Mouse (Mus musculus): ENCODE measurements at regions not wholly inside any gene's neighbourhood (a gene's known extent, or its start where the extent isn't known, plus 50 kb on each side); places are given as distances from the start of the nearest gene placed in this dataset.

DNA sequence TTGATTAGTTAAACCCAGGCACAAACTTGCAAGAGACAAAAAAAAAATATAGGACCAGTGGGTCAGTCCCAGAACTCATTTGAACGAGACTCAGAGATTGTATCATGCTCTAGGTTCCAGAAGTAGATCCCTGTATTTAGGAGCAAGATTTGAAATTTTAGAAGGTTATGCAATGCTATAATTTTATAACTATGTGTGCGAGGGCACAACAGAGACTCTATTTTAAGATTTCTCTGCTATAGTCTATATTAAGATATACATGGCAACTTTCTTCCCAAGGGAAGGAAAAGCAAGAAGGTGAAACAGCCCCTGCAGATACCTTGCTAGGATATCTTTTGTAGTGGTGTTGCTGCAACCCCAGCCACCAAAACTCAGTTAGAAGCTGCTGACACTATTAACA lies 55.7 kb downstream of the Otor start:
- ChIA-PET CTCF (no interaction called here), POLR2A (no interaction called here)

- ChIA-PET CTCF (interaction anchor here in 1 of 4 experiments (0.7 kb wide), 2 partner anchors 338 to 625 kb away, joined by 4 to 5 read pairs; no protein-coding TSS in a partner anchor), POLR2A (no interaction called here)
Measured at GRCm38 (mm10) chr2:143149189-143149588, 70.9 kb downstream of the Otor start.

GRCm38 (mm10) chr2:143164081-143164984 lies 86.1 kb downstream of the Otor start:
- POLR2A ChIA-PET, result no interaction called here
- CTCF ChIA-PET, result interaction anchor here in 1 of 4 experiments (0.7 kb wide), 1 partner anchor 1910 kb away, joined by 3 read pairs; no protein-coding TSS in a partner anchor

DNA sequence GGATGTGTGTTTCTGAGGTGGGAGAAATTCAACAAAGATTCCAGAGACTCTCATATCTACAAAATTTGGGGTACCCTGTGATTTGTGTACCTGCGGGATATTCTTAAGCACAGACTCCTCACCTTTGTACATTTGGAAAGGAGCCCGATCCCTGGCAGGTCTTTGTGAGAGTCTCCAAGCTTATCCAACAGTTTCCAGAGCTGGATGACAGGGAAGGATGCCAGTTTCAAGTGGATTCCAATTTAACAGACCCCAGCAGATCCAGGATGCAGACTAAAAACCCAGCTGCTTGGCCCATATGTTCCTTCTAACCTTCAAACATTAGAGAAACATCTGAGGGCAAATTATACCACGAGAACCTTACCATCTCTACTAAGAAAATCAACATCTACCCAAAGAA lies 88.5 kb downstream of the Otor start:
- ChIA-PET CTCF (no interaction called here), POLR2A (no interaction called here)

- CTCF ChIA-PET, result no interaction called here
- POLR2A ChIA-PET, result no interaction called here
Measured at GRCm38 (mm10) chr2:143170648-143171047, 92.4 kb downstream of the Otor start.

GRCm38 (mm10) chr2:143184614-143185013 lies 106.3 kb downstream of the Otor start:
- ChIA-PET CTCF (no interaction called here), POLR2A (interaction anchor here in 1 of 4 experiments (0.6 kb wide), 1 partner anchor 879 kb away, joined by 4 read pairs; no protein-coding TSS in a partner anchor)

GRCm38 (mm10) chr2:143192256-143193164 lies 114.2 kb downstream of the Otor start:
- POLR2A ChIA-PET, result no interaction called here
- CTCF ChIA-PET, result no interaction called here

GRCm38 (mm10) chr2:143193165-143193551 lies 114.9 kb downstream of the Otor start:
- POLR2A ChIA-PET, result no interaction called here

DNA sequence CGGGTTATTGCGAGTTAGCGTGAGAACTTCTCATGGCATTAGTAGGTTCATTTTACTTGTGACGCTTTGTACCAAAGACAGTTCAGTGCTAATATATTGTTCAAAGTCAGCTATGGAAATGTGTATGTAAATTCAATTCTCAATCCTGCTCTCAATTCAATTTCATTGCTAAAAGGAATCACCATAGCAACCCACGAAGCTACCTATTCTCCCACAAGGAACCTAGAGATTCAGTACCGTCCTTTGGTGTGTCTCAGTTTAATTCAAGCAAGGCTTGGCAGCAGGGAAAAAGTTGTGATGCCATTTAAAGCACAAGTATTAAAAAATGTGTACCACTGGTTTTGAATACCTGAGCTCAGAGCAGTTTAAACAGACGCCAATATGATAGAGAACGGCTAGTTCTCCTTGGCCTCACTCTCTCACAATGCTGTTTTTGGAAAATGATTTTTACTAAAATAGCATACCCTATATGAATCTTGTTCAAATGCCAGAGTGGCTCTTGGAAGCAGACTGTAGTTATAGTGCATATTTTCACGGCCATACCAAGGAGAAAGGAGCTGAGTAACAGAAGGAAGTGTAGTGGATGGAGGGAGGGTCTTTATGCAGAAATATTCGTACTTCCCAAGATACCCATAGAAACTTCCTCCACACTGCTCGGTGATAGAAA lies 121.4 kb downstream of the Otor start:
- ChIA-PET CTCF (no interaction called here), POLR2A (no interaction called here)

More at GRCm38 (mm10) chr2:143193165-143193551, 114.9 kb downstream of the Otor start:
- CTCF ChIA-PET, result no interaction called here

- POLR2A ChIA-PET, result interaction anchor here in 1 of 4 experiments (0.5 kb wide), 1 partner anchor 34 kb away, joined by 3 read pairs; no protein-coding TSS in a partner anchor
- CTCF ChIA-PET, result no interaction called here
Measured at GRCm38 (mm10) chr2:143206053-143206452, 127.8 kb downstream of the Otor start.

- POLR2A ChIA-PET, result no interaction called here
- CTCF ChIA-PET, result no interaction called here
Measured at GRCm38 (mm10) chr2:143207191-143207590, 128.9 kb downstream of the Otor start.

GRCm38 (mm10) chr2:143217251-143217650 lies 139.0 kb downstream of the Otor start:
- POLR2A ChIA-PET, result no interaction called here
- CTCF ChIA-PET, result no interaction called here

DNA sequence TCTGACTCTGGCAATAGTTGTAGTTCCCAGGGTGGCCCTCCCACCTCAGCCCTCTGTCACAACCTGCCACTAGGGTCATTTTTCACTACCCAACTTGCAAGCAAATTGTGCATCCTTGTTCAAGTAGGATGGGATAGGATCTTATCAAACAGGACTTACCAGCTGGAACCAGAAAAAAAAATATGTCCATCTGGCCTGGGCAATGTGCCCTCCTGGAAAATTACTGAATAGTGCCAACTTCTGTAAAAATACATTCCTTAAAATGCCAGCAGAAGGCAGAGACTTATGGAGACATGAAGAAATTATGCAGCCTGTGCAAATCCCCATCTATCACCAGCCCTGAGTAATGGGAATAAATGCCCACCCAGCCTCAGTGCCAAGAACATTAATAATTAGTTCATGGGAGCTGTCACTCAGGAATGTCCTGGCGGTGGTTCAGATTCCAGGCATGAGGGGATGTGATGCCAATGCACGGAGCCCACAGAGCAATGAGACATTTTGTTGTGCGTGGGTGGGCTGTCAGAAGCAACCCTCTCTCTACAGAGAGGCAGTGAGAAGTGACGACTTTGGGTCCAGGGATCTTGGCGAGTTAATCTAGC lies 139.6 kb downstream of the Otor start:
- ChIA-PET POLR2A (no interaction called here), CTCF (no interaction called here)

- POLR2A ChIA-PET, result no interaction called here
- CTCF ChIA-PET, result no interaction called here
Measured at GRCm38 (mm10) chr2:143222326-143222725, 144.1 kb downstream of the Otor start.

DNA sequence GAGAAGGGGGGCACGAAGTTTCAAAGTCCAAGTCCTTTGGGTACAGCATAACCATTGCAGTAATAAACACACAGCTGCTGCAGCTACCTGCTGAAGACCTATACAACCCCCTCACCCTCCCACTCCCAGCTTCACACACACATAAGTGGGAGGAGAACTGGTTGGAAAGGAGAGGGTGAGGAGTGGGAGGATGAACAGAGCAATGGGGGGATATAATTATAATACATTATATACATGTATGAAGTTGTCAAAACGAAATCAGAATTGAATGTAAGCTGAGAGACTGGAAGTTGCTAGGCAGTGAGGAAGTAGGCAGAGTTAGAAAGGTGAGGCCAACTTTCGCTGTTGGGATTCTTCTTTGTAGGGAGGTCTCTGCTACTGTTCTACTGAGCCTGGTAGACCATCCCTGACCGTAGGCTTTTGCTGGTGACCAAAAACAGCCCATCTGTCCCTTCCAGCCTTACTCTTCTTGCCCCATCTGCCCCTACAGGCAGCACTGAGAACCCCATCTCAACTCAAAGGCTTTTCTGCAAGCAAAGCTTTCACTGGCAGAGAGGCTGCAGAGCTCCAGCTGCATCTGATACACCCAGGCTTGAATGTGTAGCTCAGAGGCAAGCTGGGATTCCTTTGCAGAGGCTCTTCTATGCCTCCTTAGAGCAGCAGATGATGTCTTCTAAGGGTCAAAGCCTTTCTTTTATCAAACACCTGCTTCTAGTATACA lies 146.3 kb downstream of the Otor start:
- ChIA-PET POLR2A (no interaction called here), CTCF (no interaction called here)

DNA sequence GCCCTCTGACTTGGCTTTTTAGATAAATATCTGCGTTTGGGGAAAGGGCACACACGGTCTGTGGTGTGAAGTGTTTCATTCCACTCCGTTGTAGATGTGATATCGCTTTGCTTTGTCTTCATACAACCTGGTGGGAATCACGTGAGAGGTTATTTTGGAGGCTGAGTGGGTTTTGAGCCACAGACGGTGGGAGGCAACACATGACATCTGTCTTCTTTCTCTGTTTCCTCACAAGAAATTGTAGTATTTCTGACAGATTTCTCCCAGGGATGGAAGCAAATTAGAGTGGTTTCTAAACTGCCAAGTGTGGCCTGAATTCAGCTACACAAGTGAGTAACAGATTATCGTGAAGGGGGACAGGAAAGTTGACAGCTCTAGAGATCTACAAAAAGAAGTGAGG lies 155.5 kb downstream of the Otor start:
- POLR2A ChIA-PET, result no interaction called here

DNA sequence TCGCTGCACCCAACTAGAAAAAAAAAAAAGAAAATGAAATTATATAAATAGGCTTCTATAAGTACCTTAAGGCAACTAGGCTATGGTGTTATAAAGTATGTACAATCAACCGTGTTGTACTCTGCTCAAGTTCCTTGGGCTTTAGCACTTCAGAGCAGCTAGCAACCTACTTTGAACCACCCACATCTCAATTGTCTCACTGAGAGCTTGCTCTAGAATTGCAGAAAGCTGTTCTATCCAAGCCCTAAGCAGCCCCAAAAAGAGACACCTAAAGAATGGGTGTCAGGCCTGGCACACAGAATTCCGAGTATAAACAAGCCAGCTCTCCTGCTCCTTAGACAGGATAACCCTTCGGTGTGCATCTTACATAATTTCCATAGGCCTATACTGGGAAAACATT lies 162.0 kb downstream of the Otor start:
- POLR2A ChIA-PET, result interaction anchor here in 3 of 4 experiments (0.6 to 0.7 kb wide), 3 partner anchors 34 to 501 kb away, joined by 3 read pairs; no protein-coding TSS in a partner anchor
- CTCF ChIA-PET, result interaction anchor here in 1 of 4 experiments (0.5 kb wide), 1 partner anchor 906 kb away, joined by 3 read pairs; no protein-coding TSS in a partner anchor

More for the DNA sequence above, 155.5 kb downstream of the Otor start:
- CTCF ChIA-PET, result no interaction called here

GRCm38 (mm10) chr2:143243741-143244140 lies 165.5 kb downstream of the Otor start:
- ChIA-PET POLR2A (no interaction called here), CTCF (no interaction called here)

DNA sequence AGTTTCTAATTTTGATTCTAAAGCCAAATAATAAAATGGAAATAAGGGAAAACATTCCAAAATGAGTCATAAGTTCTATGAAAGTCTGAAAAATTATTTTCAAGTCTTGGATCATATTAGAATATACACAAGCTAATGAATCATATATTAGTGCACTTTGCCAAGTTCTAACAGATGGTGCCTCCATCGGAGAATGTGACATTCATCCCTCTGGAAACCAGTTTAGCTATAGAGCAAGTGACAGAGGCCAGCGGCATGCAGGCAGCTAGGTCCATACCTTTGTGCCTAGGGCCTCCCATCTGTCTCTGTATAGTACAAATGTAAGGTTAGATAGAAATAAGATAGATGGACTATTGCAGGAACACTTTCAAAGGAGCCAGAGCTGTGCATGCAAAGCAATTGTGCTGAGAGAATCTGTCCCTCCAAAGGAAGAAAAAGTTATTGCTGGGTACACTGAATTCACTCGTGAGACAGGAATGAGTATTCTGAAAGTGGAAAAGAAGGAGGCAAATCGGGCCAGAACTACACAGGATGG lies 167.9 kb downstream of the Otor start:
- POLR2A ChIA-PET, result no interaction called here
- CTCF ChIA-PET, result no interaction called here
